Mouse (Mus musculus): ENCODE results near the gene Gm7257. TPM values are rescaled to one million over a fixed set of nuclear protein-coding genes. Genes with fewer than 3 reads are reported as not detected.

The Gm7257 gene
- not detected in 2 replicates for polyA plus RNA-seq (2015; fragmentation: Nextera tagmentation; extraction: Ambion mirVana)

- H3K4me1 ChIP-seq = no peaks in the 10 kb centered on the region
- no peaks in the 10 kb centered on the region for H3K27me3 ChIP-seq
- no peak within 1 kb of the TSS for H3K27ac ChIP-seq
- peaks cover 13% of the 10 kb centered on the region for H3K9me3 ChIP-seq
- no peak within 1 kb of the TSS for H3K4me3 ChIP-seq
- no peak within 1 kb of the TSS for H3K4me2 ChIP-seq
- no peak within 1 kb of the TSS for H3K9ac ChIP-seq
- WGBS = 70% methylated on average over 4 of the region's 4 CpGs
- ATAC-seq (ENCODE audit: insufficient number of reproducible peaks, insufficient read depth, low FRiP score, low TSS enrichment, low read depth) = no peak
- H3K36me3 ChIP-seq = no peaks in the 10 kb centered on the region
Measured at GRCm38 (mm10) chr9:36431584-36431983, at the start of gene Gm7257. Gene Gm7257 (plus strand): TSS chr9:36431884.

GRCm38 (mm10) chr9:36402991-36403390 lies 28.7 kb upstream of the Gm7257 start:
- Histone ChIP-seq H3K9ac (no peak overlapping the region), H3K36me3 (no peaks in the 10 kb centered on the region), H3K27ac (no peak overlapping the region), H3K9me3 (peaks cover 8% of the 10 kb centered on the region; the same call in 1 of the 2 replicates), H3K27me3 (no peaks in the 10 kb centered on the region), H3K4me1 (no peaks in the 10 kb centered on the region), H3K4me2 (no peak overlapping the region), H3K4me3 (no peak overlapping the region)
- no peak for ATAC-seq (ENCODE audit: insufficient number of reproducible peaks, insufficient read depth, low FRiP score, low TSS enrichment, low read depth)
- 48% methylated on average over 2 of the region's 2 CpGs for WGBS

GRCm38 (mm10) chr9:36435051-36435764 lies 3.5 kb downstream of the Gm7257 start:
- ATAC-seq (ENCODE audit: insufficient number of reproducible peaks, insufficient read depth, low FRiP score, low TSS enrichment, low read depth) = no peak
- no peaks in the 10 kb centered on the region for H3K4me1 ChIP-seq
- 49% methylated on average over 2 of the region's 2 CpGs for WGBS
- no peaks in the 10 kb centered on the region for H3K27me3 ChIP-seq
- H3K9ac ChIP-seq = no peak overlapping the region
- H3K4me3 ChIP-seq = no peak overlapping the region
- no peaks in the 10 kb centered on the region for H3K36me3 ChIP-seq
- H3K9me3 ChIP-seq = peaks cover 13% of the 10 kb centered on the region
- no peak overlapping the region for H3K27ac ChIP-seq
- H3K4me2 ChIP-seq = no peak overlapping the region

GRCm38 (mm10) chr9:36475338-36475737 lies 43.7 kb downstream of the Gm7257 start, which contains the start of gene Gm9513:
Gene Gm9513 (plus strand): TSS chr9:36475638.
- no peak for ATAC-seq (ENCODE audit: insufficient number of reproducible peaks, insufficient read depth, low FRiP score, low TSS enrichment, low read depth)
- WGBS = 63% methylated on average over 3 of the region's 3 CpGs
- no peak within 1 kb of the TSS for H3K9ac ChIP-seq
- no peaks in the 10 kb centered on the region for H3K4me1 ChIP-seq
- H3K27me3 ChIP-seq = no peaks in the 10 kb centered on the region
- no peak within 1 kb of the TSS for H3K4me3 ChIP-seq
- H3K4me2 ChIP-seq = no peak within 1 kb of the TSS
- H3K27ac ChIP-seq = no peak within 1 kb of the TSS
- H3K9me3 ChIP-seq = no peaks in the 10 kb centered on the region
- H3K36me3 ChIP-seq = no peaks in the 10 kb centered on the region

Other genes with a start within 250 kb of the Gm7257 start
- not detected in 2 replicates for gene Gm9513, start 43.8 kb downstream of the Gm7257 start, polyA plus RNA-seq (2015; fragmentation: Nextera tagmentation; extraction: Ambion mirVana)
- gene Gm5615, start 110.1 kb downstream of the Gm7257 start, polyA plus RNA-seq (2015; fragmentation: Nextera tagmentation; extraction: Ambion mirVana) = not detected in 2 replicates
- not detected in 2 replicates for gene Gm17689, start 150.8 kb downstream of the Gm7257 start, polyA plus RNA-seq (2015; fragmentation: Nextera tagmentation; extraction: Ambion mirVana)
- gene A630095E13Rik, start 211.5 kb downstream of the Gm7257 start, polyA plus RNA-seq (2015; fragmentation: Nextera tagmentation; extraction: Ambion mirVana) = not detected in 2 replicates